Mouse (Mus musculus) hindbrain, embryonic 11.5 days (tissue): ENCODE results near the gene Capza2. TPM values are rescaled to one million over a fixed set of nuclear protein-coding genes. Genes with fewer than 3 reads are reported as not detected.

ENCODE experiments used
- ATAC-seq: fragments of 200-750 bp; cut with Nextera tagmentation; 2 replicates; pipeline ENCODE4 v1.8.0; 2017; ENCODE audit warnings: mild to moderate bottlenecking, moderate TSS enrichment, moderate library complexity; ENCODE audit not compliant: low FRiP score
- DNase-seq: peaks from one replicate; pipeline ENCODE4 v3.0.0-alpha.2; 2015; ENCODE audit warnings: low spot score
- H3K27ac ChIP-seq: fragments of 300-500 bp; sonication (generic); 2 replicates; pipeline ENCODE4 v1.5.1; 2014; ENCODE audit warnings: mild to moderate bottlenecking, low read depth, low read length
- H3K27me3 ChIP-seq: fragments of 300-500 bp; sonication (generic); 2 replicates; pipeline ENCODE4 v1.6.1; 2014; ENCODE audit warnings: mild to moderate bottlenecking, low read length, moderate library complexity, mixed read lengths; ENCODE audit not compliant: control insufficient read depth, insufficient read depth
- H3K36me3 ChIP-seq: fragments of 300-500 bp; sonication (generic); 2 replicates; pipeline ENCODE4 v1.6.1; 2014; ENCODE audit warnings: mild to moderate bottlenecking, low read length, moderate library complexity, mixed read lengths; ENCODE audit not compliant: control insufficient read depth, insufficient read depth
- H3K4me1 ChIP-seq: fragments of 300-500 bp; sonication (generic); replicated peaks from 2 replicates; pipeline ENCODE4 v1.6.1; 2014; ENCODE audit warnings: low read length, mixed read lengths; ENCODE audit not compliant: control insufficient read depth, insufficient read depth
- H3K4me2 ChIP-seq: fragments of 300-500 bp; sonication (generic); replicated peaks from 2 replicates; pipeline ENCODE4 v1.6.1; 2014; ENCODE audit warnings: mild to moderate bottlenecking, low read depth, low read length
- H3K4me3 ChIP-seq: fragments of 300-500 bp; sonication (generic); 2 replicates; pipeline ENCODE4 v1.5.1; 2014; ENCODE audit warnings: low read depth, low read length
- H3K9ac ChIP-seq: fragments of 300-500 bp; sonication (generic); 2 replicates; pipeline ENCODE4 v1.6.1; 2014; ENCODE audit warnings: low read depth, low read length
- H3K9me3 ChIP-seq: fragments of 300-500 bp; sonication (generic); 2 replicates; pipeline ENCODE4 v1.6.1; 2016; ENCODE audit warnings: low read length; ENCODE audit not compliant: control insufficient read depth
- WGBS: fragments of 180-500 bp; shearing (Covaris S2); extraction: QIAGEN DNeasy Blood & Tissue Kit; methylation state at CpG from one replicate; pipeline ENCODE4 v1.1.7; 2014; 5-methylcytosine and 5-hydroxymethylcytosine counted together
- polyA plus RNA-seq: library from polyadenylated mRNA; unstranded; fragments of >200 nt; fragmentation: Nextera tagmentation; extraction: Ambion mirVana; gene quantifications from 2 replicates; pipeline ENCODE4 v1.2.1, GENCODE M21; 2014

The Capza2 gene
- polyA plus RNA-seq, 1 experiment from 2014 or later = 268 TPM

DNA sequence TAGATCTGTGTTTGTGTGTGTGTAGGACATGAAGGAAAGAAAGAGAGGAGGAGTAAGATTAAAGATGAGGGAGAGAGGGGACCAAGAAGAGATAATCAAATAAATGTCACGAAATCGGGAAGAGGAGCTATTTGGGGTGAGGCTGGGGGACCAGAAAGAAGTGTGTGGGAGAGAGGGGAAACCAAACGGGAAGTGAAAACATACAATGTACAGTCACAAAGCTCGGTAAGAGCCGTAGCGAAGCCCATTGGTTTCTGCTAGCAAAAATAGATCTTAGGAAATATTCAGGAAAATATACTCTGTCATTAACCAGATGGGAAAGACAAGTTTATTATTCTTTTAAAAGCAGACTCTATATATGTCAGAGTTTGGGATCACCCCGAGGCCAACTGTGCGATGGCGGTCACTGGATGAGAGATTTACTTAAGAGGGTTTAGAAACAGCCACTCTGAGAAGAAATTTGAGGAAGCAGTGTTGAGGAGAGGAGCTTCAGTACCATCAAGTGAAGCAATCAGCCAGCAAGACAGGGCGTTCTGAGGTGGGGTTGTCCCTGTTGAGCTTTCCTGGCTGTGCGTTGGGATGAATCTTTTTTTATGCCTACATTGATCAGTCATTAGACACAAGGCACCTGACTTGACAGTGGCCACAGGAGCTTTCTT is 24.6 kb upstream of the Capza2 start:
- Histone ChIP-seq H3K9me3 (no peaks in the 10 kb centered on the region), H3K4me3 (no peak overlapping the region), H3K4me1 (no peaks in the 10 kb centered on the region), H3K36me3 (no peaks in the 10 kb centered on the region), H3K9ac (no peak overlapping the region), H3K4me2 (no peak overlapping the region), H3K27ac (no peak overlapping the region), H3K27me3 (no peaks in the 10 kb centered on the region)
- no peak for ATAC-seq
- 92% methylated on average over 11 of the region's 11 CpGs for WGBS
- no peak for DNase-seq

DNA sequence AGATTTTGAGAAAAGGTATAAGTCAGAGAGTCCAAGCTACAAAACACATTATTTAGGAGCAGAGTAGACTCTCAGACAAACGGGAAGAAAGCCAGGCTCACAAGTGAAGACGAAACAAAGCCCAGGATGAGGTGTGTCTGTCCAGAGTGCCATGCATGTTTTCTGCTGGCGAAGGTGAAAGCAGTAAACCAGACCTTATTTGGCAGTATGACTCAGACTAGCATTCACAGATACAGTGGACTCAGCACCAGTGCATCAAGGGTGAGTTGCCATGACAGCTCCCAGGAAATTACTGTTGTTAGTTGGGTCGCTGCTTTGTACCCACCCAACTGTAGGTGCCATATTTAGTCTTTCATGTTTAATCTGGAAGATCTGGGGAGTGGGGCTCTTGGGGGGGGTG is 23.4 kb upstream of the Capza2 start:
- H3K36me3 ChIP-seq = no peaks in the 10 kb centered on the region
- no peaks in the 10 kb centered on the region for H3K9me3 ChIP-seq
- 93% methylated on average over 4 of the region's 4 CpGs for WGBS
- H3K4me1 ChIP-seq = no peaks in the 10 kb centered on the region
- H3K27ac ChIP-seq = no peak overlapping the region
- DNase-seq = no peak
- H3K4me3 ChIP-seq = no peak overlapping the region
- H3K27me3 ChIP-seq = no peaks in the 10 kb centered on the region
- no peak for ATAC-seq
- H3K9ac ChIP-seq = no peak overlapping the region
- no peak overlapping the region for H3K4me2 ChIP-seq

DNA sequence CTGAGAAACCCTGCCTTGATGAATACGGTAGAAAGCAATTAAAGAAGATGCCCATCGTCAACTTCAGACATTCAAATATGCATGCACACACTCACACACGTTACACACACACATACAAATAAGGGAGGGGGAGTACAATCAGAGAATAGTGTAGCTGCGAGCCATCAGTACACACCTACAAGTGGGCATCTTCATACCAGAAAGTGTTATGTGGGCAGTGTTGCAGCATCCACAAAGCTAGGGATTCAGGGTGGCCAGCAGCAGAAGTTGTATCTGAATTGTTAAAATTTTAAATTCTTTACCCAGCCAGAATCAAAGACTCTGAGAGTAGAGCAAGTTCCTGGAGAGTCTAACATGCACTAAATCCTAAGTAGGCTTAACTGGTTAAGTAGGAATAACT is 15.2 kb upstream of the Capza2 start:
- H3K27ac ChIP-seq = no peak overlapping the region
- DNase-seq (no peak), ATAC-seq (no peak)
- H3K4me2 ChIP-seq = no peak overlapping the region
- no peaks in the 10 kb centered on the region for H3K27me3 ChIP-seq
- no peaks in the 10 kb centered on the region for H3K4me1 ChIP-seq
- H3K4me3 ChIP-seq = no peak overlapping the region
- WGBS = 84% methylated on average over 4 of the region's 4 CpGs
- no peak overlapping the region for H3K9ac ChIP-seq
- H3K36me3 ChIP-seq = no peaks in the 10 kb centered on the region
- H3K9me3 ChIP-seq = no peaks in the 10 kb centered on the region

GRCm38 (mm10) chr6:17621436-17621835 is 14.6 kb upstream of the Capza2 start:
- WGBS = 73% methylated on average over 3 of the region's 3 CpGs
- Histone ChIP-seq H3K36me3 (no peaks in the 10 kb centered on the region), H3K27me3 (no peaks in the 10 kb centered on the region), H3K27ac (no peak overlapping the region), H3K4me1 (no peaks in the 10 kb centered on the region), H3K9me3 (no peaks in the 10 kb centered on the region), H3K4me2 (no peak overlapping the region), H3K9ac (no peak overlapping the region), H3K4me3 (no peak overlapping the region)
- no peak for DNase-seq
- ATAC-seq = no peak

- 59% methylated on average over 6 of the region's 6 CpGs for WGBS
- no peaks in the 10 kb centered on the region for H3K4me1 ChIP-seq
- no peak overlapping the region for H3K27ac ChIP-seq
- no peak overlapping the region for H3K4me3 ChIP-seq
- H3K36me3 ChIP-seq = no peaks in the 10 kb centered on the region
- no peak overlapping the region for H3K9ac ChIP-seq
- DNase-seq (no peak), ATAC-seq (no peak)
- no peak overlapping the region for H3K4me2 ChIP-seq
- no peaks in the 10 kb centered on the region for H3K27me3 ChIP-seq
- H3K9me3 ChIP-seq = no peaks in the 10 kb centered on the region
Measured at GRCm38 (mm10) chr6:17628701-17629455, 7.2 kb upstream of the Capza2 start.

DNA sequence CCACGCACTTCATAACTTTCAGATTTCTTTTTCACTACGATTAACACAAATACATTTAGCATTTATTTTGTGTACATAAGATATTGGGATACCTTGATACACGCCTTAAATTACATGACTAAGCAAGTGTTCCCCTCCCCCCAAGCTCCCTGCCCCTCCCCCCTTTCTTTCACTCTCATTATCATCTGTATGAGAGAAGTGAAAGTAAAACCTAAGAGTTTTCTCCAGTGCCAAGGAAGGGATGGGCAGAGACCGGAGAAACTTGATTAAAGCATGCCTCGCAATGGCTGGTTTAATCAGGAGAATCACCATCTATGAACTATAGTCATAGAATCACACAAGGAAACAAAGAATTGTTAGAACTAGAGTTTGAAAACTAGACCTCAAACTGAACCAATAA is 6.3 kb upstream of the Capza2 start:
- DNase-seq (no peak), ATAC-seq (no peak)
- Histone ChIP-seq H3K27me3 (no peaks in the 10 kb centered on the region), H3K36me3 (no peaks in the 10 kb centered on the region), H3K4me2 (no peak overlapping the region), H3K9me3 (no peaks in the 10 kb centered on the region), H3K27ac (no peak overlapping the region), H3K9ac (no peak overlapping the region), H3K4me1 (no peaks in the 10 kb centered on the region), H3K4me3 (no peak overlapping the region)
- 70% methylated on average over 5 of the region's 5 CpGs for WGBS

- Histone ChIP-seq H3K4me2 (no peak overlapping the region), H3K27me3 (no peaks in the 10 kb centered on the region), H3K9ac (no peak overlapping the region), H3K27ac (no peak overlapping the region), H3K4me1 (no peaks in the 10 kb centered on the region), H3K4me3 (no peak overlapping the region), H3K9me3 (no peaks in the 10 kb centered on the region), H3K36me3 (no peaks in the 10 kb centered on the region)
- no peak for DNase-seq
- WGBS = 83% methylated on average over 5 of the region's 5 CpGs
- ATAC-seq = no peak
Measured at GRCm38 (mm10) chr6:17631611-17632010, 4.4 kb upstream of the Capza2 start.

DNA sequence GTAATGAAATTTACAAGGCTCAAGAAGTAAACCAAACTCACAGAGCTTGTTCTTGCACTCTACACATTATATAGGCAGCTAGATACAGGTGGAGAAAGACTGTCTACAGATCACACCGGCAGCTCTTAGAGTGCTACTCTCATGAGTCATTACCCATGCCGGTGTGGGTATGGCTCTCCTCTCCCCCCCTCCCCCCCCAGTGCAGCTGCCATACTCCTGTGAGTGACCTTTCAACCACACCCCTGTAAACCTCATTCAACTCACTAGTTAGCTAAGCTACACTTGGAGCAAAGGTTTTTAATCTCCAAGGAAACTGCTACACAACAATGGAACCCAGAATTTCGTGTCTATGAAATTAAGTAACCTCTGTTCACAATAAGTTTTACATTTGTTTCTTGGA is 2.2 kb upstream of the Capza2 start:
- ATAC-seq = no peak
- H3K4me2 ChIP-seq = no peak overlapping the region
- WGBS = 77% methylated on average over 3 of the region's 3 CpGs
- H3K27me3 ChIP-seq = no peaks in the 10 kb centered on the region
- no peaks in the 10 kb centered on the region for H3K9me3 ChIP-seq
- no peak for DNase-seq
- no peak overlapping the region for H3K27ac ChIP-seq
- no peak overlapping the region for H3K4me3 ChIP-seq
- no peak overlapping the region for H3K9ac ChIP-seq
- H3K4me1 ChIP-seq = no peaks in the 10 kb centered on the region
- H3K36me3 ChIP-seq = no peaks in the 10 kb centered on the region

DNA sequence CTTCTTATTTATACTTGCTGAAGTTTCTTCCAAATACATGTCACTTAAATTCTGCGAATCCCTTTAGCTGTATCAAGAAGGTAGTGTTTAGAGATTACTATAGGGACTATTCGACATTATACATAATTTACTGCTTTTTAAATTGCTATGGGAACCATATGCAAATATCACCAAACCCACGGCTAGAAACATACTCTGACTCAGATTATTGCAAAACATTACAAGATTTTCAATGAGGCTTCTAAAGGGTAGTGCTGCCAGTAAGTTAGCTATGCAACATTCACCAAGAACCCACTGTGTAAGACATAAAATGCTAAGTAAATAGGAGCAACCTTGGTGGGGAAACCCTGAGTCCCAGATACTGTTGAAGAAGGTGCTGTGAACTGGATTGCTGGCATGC is 1.0 kb upstream of the Capza2 start:
- no peak for ATAC-seq
- Histone ChIP-seq H3K9me3 (no peaks in the 10 kb centered on the region), H3K4me2 (no peak overlapping the region), H3K36me3 (no peaks in the 10 kb centered on the region), H3K4me3 (no peak overlapping the region), H3K9ac (no peak overlapping the region), H3K4me1 (no peaks in the 10 kb centered on the region), H3K27ac (no peak overlapping the region), H3K27me3 (no peaks in the 10 kb centered on the region)
- 82% methylated on average over 3 of the region's 3 CpGs for WGBS
- no peak for DNase-seq
